Mouse (Mus musculus) embryonic facial prominence, embryonic 12.5 days (tissue): ENCODE measurements around the gene Zswim2. TPM values are rescaled to one million over a fixed set of nuclear protein-coding genes. Genes with fewer than 3 reads are reported as not detected.

Source experiments
- ATAC-seq: fragments of 200-750 bp; cut with Nextera tagmentation; 2 replicates; pipeline ENCODE4 v1.8.0; 2017; ENCODE audit not compliant: insufficient number of reproducible peaks, insufficient read depth, low FRiP score, low TSS enrichment
- H3K27ac ChIP-seq: fragments of 300-500 bp; sonication (generic); 2 replicates; pipeline ENCODE4 v1.5.1; 2016; ENCODE audit warnings: mild to moderate bottlenecking
- H3K27me3 ChIP-seq: fragments of 300-500 bp; sonication (generic); 2 replicates; pipeline ENCODE4 v1.6.1; 2016; ENCODE audit warnings: mild to moderate bottlenecking, moderate library complexity
- H3K36me3 ChIP-seq: fragments of 300-500 bp; sonication (generic); 2 replicates; pipeline ENCODE4 v1.6.1; 2016; ENCODE audit warnings: mild to moderate bottlenecking
- H3K4me1 ChIP-seq: fragments of 300-500 bp; sonication (generic); 2 replicates; pipeline ENCODE4 v1.6.1; 2016
- H3K4me2 ChIP-seq: fragments of 300-500 bp; sonication (generic); replicated peaks from 2 replicates; pipeline ENCODE4 v1.6.1; 2016; ENCODE audit warnings: mild to moderate bottlenecking, moderate library complexity
- H3K4me3 ChIP-seq: fragments of 300-500 bp; sonication (generic); 2 replicates; pipeline ENCODE4 v1.5.1; 2016; ENCODE audit warnings: mild to moderate bottlenecking
- H3K9ac ChIP-seq: fragments of 300-500 bp; sonication (generic); 2 replicates; pipeline ENCODE4 v1.6.1; 2016; ENCODE audit warnings: mild to moderate bottlenecking, moderate library complexity
- H3K9me3 ChIP-seq: fragments of 300-500 bp; sonication (generic); 2 replicates; pipeline ENCODE4 v1.6.1; 2016; ENCODE audit warnings: mild to moderate bottlenecking, moderate library complexity
- WGBS: fragments of 180-500 bp; shearing (Covaris S2); methylation state at CpG from one replicate; pipeline ENCODE4 v1.1.7; 2016; 5-methylcytosine and 5-hydroxymethylcytosine counted together
- polyA plus RNA-seq: library from polyadenylated mRNA; unstranded; fragments of >200 nt; fragmentation: Nextera tagmentation; extraction: Ambion mirVana; gene quantifications from 2 replicates; pipeline ENCODE4 v1.2.1, GENCODE M21; 2016

Zswim2 gene
- polyA plus RNA-seq, 1 experiment from 2014 or later, result 0.18 TPM

DNA sequence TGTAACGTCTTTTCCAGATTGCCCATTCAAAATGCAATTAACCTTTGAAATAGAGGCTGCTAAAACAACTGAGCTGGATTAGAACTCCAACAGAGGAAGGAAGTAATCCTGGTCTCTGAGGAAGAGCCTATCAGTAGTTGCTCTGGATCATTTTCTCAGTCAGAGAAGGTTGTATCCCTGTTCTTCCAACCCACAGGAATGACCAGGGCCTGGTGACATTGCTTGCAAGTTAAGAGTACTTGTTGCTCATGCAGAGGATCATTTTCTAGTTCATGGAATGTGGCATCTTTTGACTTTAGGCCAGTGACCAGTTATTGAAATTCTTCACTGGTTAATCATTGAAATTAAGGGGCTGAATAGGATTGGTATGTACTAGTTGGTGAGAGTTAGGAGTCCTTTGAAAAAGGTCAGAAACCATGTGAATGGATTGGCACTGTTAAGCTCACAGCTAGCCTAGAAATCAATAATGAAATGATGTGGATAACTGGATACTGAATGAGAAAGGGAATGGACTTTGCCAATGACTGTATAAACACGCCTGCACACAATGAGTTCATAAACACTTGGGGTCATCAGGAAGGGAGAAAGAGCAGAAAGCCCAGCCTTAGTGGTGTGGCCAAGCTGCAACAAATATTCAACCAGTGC is 39.0 kb downstream of the Zswim2 start:
- Histone ChIP-seq H3K27me3 (no peaks in the 10 kb centered on the region), H3K4me1 (no peaks in the 10 kb centered on the region), H3K4me3 (no peak overlapping the region), H3K9ac (no peak overlapping the region), H3K27ac (no peak overlapping the region), H3K9me3 (no peaks in the 10 kb centered on the region), H3K36me3 (no peaks in the 10 kb centered on the region), H3K4me2 (no peak overlapping the region)
- no peak for ATAC-seq
- WGBS, result 69% methylated on average over 2 of the region's 2 CpGs

DNA sequence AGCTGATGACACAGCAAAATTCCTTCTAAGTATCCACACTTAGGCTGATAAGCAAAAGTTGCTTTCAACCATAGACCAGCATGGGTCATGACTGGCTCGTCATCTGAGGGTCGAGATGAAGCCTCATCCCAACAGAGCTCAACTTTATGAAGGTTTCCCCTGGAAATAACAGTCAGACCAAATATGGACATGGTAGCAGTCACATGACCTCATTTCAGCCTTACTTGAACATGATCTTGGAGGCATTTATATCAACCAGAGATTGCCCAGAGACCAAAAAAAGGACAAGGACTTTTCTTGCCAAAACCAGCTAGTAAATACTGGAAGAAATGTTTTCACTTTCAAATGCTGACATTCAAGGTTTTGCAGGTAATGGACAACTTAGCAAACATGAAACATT is 47.3 kb downstream of the Zswim2 start:
- no peak for ATAC-seq
- Histone ChIP-seq H3K4me3 (no peak overlapping the region), H3K9me3 (no peaks in the 10 kb centered on the region), H3K4me2 (no peak overlapping the region), H3K27ac (no peak overlapping the region), H3K9ac (no peak overlapping the region), H3K36me3 (no peaks in the 10 kb centered on the region), H3K4me1 (no peaks in the 10 kb centered on the region), H3K27me3 (no peaks in the 10 kb centered on the region)
- WGBS, result 92% methylated on average over 2 of the region's 2 CpGs

DNA sequence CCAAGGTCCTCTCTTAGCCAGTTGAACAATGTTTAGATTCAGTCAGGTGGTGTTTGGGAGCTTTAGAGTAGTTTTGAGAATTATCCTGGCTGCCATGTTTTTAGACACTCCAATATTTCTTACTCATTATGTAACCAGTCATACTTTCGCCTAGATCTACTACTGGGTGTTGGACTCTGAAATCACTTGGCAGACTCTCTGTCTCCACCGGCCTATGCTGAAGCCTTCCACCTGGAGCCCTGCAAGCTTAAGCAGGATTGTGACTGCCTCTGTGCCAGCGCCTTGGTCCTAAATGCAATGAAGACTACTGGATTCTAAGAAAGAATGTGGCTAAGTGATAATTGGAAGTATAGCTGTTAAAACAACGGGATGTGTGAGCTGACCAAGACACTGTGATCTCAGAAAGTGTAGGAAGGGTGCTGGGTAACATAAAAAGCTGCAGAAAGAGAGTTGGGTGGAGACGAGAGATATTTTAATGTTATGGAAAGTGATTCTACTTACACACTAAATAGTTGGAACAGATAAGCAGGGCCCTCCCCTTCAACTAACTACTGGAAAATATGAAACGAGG is 57.1 kb downstream of the Zswim2 start:
- WGBS, result 86% methylated on average over 6 of the region's 6 CpGs
- peaks cover 7% of the 10 kb centered on the region; the same call in 1 of the 2 replicates for H3K36me3 ChIP-seq
- H3K4me3 ChIP-seq, result no peak overlapping the region
- no peaks in the 10 kb centered on the region for H3K27me3 ChIP-seq
- H3K9me3 ChIP-seq, result no peaks in the 10 kb centered on the region
- H3K9ac ChIP-seq, result no peak overlapping the region
- no peak for ATAC-seq
- no peak overlapping the region for H3K27ac ChIP-seq
- no peaks in the 10 kb centered on the region for H3K4me1 ChIP-seq
- H3K4me2 ChIP-seq, result no peak overlapping the region

Other genes with a start within 250 kb of the Zswim2 start
- 73.7 and 83.2 TPM in 2 replicates for gene Itgav, start 216.8 kb downstream of the Zswim2 start, polyA plus RNA-seq
- gene Fam171b, start 128.6 kb downstream of the Zswim2 start, polyA plus RNA-seq, result 22.7 and 24.8 TPM in 2 replicates
- not detected in 2 replicates for gene Gm13698, start 14.5 kb upstream of the Zswim2 start, polyA plus RNA-seq
- not detected in 2 replicates for gene Gm13693, start 20.3 kb upstream of the Zswim2 start, polyA plus RNA-seq
- not detected in 2 replicates for gene Gm13695, start 26.1 kb upstream of the Zswim2 start, polyA plus RNA-seq
- gene Gm13696, start 31.9 kb upstream of the Zswim2 start, polyA plus RNA-seq, result not detected in 2 replicates
- not detected in 2 replicates for gene Gm13694, start 37.7 kb upstream of the Zswim2 start, polyA plus RNA-seq
- gene Gm13697, start 43.5 kb upstream of the Zswim2 start, polyA plus RNA-seq, result not detected in 2 replicates
- not detected in 2 replicates for gene Gm13691, start 49.3 kb upstream of the Zswim2 start, polyA plus RNA-seq